Mouse (Mus musculus) large intestine, adult 2 months (tissue): ENCODE data around the gene Polr2e. TPM values are rescaled to one million over a fixed set of nuclear protein-coding genes. Genes with fewer than 3 reads are reported as not detected.
A peak's percentile ranks its signal among the peaks of the same experiment; 100 is the strongest.

Experiments used
- DNase-seq: peaks from one replicate; pipeline ENCODE4 v3.0.0-alpha.2; 2012; ENCODE audit warnings: low read depth, low spot score
- WGBS: fragments of 180-500 bp; shearing (Covaris S2); methylation state at CpG from one replicate; pipeline ENCODE4 v1.1.7; 2018; 5-methylcytosine and 5-hydroxymethylcytosine counted together
- polyA plus RNA-seq: library from polyadenylated mRNA; depleted of rRNA; stranded (reverse); fragments of >200 nt; gene quantifications from 2 replicates; pipeline ENCODE4 v1.2.3, GENCODE M21; 2012

Polr2e gene
- polyA plus RNA-seq, 1 experiment, result 146 TPM

GRCm38 (mm10) chr10:80020603-80021319 is 18.8 kb downstream of the Polr2e start:
- 77% methylated on average over 18 of the region's 18 CpGs for WGBS
- no peak for DNase-seq

GRCm38 (mm10) chr10:80020191-80020590 is 19.4 kb downstream of the Polr2e start:
- WGBS, result 68% methylated on average over 11 of the region's 11 CpGs
- no peak for DNase-seq

DNA sequence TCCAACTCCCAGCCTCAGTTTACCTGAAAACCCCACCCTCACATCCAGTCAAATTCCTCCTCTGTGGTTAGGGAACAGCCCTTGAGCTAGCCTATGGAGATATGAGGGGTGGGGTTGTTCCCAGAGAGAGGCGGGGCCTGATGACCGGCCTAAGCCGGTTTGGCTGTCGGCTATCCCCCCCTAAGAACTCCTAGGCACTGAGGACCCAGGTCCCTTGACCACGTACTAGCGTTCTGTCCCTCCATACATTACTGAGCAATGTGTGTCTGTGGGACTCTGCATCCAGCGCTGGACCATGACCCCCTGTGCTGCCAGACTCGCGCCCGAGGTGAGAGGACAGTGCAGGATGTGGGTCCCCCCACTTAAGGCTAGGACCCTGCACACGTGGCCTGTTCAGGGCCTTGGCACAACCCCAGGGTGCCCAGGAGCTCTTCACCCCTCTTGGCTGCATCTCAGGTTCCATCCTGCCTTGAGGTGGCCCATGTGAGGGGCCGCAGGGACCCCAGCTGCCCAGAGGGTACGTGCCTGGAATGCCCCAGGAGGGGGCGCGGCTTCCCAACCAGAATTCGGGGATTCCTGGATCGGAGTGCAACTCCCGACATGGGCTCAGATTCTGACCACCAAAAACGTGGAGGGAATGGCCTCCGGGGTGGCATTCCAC is 20.0 kb downstream of the Polr2e start:
- WGBS, result 57% methylated on average over 20 of the region's 20 CpGs
- no peak for DNase-seq

- no peak for DNase-seq
- WGBS, result 21% methylated on average over 14 of the region's 15 CpGs
Observed at GRCm38 (mm10) chr10:80018739-80019297, 20.8 kb downstream of the Polr2e start.

DNA sequence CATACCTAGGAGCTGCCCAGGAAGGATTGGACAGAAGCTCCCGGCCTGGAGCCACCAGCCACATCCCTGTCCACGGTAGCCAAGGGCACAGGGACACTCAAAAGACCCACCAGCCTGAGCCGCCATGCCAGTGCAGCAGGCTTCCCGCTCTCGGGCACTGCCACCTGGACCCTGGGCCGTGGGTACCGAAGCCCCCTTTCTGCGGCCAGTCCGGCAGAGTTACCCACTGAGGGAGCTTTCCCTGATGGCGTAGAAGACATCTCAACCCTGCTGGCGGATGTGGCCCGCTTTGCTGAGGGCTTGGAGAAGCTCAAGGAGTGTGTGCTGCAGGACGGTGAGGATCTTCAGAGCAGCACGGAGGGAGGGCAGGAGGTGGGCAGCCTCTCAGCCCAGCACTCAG is 21.8 kb downstream of the Polr2e start:
- WGBS, result 80% methylated on average over 14 of the region's 14 CpGs
- no peak for DNase-seq

- no peak for DNase-seq
- WGBS, result 44% methylated on average over 3 of the region's 3 CpGs
Observed at GRCm38 (mm10) chr10:80017361-80017760, 22.2 kb downstream of the Polr2e start.

DNA sequence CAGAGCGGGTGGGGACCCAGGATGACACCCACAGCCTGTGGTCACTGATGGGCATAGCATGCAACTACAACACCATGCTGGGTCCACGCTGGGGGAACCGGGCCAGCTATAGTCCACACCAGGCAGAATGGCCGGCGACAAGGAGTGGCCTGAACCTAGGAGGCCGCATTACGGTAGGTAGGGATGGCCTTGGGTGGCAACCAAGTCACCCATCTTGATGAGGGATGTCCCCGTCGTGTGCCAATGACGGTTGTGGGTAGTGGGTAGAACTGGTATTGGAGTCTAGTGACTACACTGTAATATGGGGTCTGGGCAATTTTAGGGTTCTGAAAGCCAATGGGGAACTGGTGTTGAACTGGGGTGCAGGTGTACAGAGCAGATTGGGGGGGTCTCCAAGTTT is 22.7 kb downstream of the Polr2e start:
- 77% methylated on average over 10 of the region's 10 CpGs for WGBS
- no peak for DNase-seq

DNA sequence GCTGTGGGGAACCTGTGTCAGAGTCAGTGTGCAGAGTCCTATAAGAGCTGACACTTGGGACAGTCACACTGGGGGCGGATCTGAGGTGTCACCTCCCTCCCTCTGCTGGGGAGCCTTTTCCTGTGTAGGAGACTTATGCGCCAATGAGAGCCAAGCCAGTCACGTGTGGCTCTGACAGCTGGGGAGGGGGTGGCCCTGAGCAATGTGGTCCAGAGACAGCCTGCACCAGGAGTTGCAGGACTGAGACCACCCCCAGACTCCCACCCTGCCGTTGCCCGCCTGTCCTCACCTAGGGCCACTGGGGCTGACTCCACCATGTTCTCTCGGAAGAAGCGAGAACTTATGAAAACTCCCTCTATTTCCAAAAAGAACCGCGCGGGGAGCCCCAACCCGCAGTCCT is 23.1 kb downstream of the Polr2e start, which contains the start of gene Arhgap45:
Arhgap45 (plus strand) TSS at position 143 of the 400 bp plus-strand sequence.
- 78% methylated on average over 11 of the region's 11 CpGs for WGBS
- no peak for DNase-seq

GRCm38 (mm10) chr10:80015583-80015982 is 24.0 kb downstream of the Polr2e start:
- whole genome bisulfite sequencing, result 84% methylated on average over 10 of the region's 10 CpGs
- DNase-seq, result no peak

- 27% methylated on average over 28 of the region's 28 CpGs for WGBS
- DNase-seq, result peak; percentile 89
Observed at GRCm38 (mm10) chr10:80014484-80015290, 24.9 kb downstream of the Polr2e start.

GRCm38 (mm10) chr10:80013609-80014008 is 26.0 kb downstream of the Polr2e start:
- no peak for DNase-seq
- 80% methylated on average over 25 of the region's 25 CpGs for WGBS

DNA sequence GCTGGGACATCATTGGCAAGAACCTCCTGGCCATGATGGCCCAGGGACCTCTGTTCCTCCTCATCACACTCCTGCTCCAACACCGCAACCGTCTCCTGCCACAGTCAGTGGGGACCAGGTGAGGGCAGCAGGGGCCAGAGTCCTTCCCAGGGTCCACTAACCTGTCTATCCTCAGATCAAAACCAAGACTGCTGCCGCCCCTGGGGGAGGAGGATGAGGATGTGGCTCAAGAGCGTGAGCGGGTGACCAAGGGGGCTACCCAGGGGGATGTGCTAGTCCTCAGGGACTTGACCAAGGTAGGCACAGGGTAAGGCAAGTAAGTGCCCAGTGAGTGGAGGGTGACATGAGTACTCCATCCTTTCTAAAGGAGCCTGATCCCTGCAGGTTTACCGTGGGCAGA is 27.9 kb downstream of the Polr2e start:
- WGBS, result 95% methylated on average over 6 of the region's 6 CpGs

GRCm38 (mm10) chr10:80004233-80004705 is 35.3 kb downstream of the Polr2e start:
- WGBS, result 83% methylated on average over 8 of the region's 8 CpGs
- DNase-seq, result no peak

More for the DNA sequence above, 27.9 kb downstream of the Polr2e start:
- DNase-seq, result no peak

DNA sequence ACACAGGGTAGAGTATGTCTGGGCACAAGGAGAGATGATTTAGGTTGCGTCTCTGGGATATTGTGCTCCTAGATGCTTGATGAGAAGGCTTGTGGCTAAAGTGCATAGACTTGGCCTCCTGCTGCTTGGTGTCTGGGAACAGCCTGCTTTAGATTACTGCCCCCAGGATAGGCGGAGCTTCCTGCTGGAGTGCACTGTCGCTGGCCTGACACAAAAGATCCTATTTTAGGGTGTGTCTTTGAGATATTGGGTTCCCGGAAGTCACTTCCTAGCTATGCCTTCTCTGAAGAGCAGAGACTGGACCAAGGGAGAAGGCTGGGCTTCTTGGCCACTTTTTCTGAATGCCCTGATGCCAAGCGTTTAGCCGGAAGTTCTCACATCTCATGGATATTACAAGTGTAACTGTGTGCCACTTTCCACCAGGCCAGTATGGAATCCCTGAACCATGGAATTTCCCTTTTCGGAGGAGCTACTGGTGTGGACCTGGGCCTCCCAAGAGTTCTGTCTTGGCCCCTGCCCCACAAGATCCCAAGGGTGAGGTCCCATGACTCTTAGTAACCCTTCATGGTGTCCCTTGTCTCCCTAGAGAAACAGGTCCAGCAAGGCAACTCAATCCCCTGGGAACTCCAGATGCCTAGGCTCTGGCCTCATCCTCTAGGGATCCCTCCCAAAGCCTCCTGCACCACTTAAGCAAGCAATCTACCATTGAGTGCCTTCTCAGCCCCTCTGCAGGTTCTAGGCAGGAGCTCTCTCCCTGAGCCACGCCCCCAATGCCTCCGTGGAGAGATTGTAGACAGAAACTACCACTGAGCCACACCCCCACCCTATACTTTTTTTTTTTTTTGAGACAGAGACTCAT is 36.0 kb downstream of the Polr2e start:
- DNase-seq, result no peak

DNA sequence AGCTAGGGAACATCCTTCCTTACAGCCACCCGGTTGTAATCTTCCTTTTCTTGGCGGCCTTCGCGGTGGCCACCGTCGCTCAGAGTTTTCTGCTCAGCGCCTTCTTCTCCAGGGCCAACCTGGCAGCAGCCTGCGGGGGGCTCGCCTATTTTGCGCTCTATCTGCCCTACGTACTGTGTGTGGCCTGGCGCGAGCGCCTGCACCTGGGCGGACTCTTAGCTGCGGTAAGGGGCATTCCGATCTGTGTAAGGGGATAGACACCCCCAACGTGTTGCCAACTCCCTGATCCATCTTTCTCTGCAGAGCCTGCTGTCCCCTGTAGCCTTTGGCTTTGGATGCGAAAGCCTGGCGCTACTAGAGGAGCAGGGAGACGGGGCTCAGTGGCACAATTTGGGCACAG is 36.8 kb downstream of the Polr2e start:
- 83% methylated on average over 21 of the region's 21 CpGs for WGBS
- no peak for DNase-seq

More for the DNA sequence above, 36.0 kb downstream of the Polr2e start:
- WGBS, result 57% methylated on average over 9 of the region's 9 CpGs

GRCm38 (mm10) chr10:80001945-80002344 is 37.6 kb downstream of the Polr2e start:
- WGBS, result 84% methylated on average over 9 of the region's 9 CpGs
- DNase-seq, result no peak

- no peak for DNase-seq
- 24% methylated on average over 15 of the region's 15 CpGs for WGBS
Observed at GRCm38 (mm10) chr10:79997819-79998218, 41.8 kb downstream of the Polr2e start.

- no peak for DNase-seq
- WGBS, result under 1% methylated on average over 35 of the region's 35 CpGs
Observed at GRCm38 (mm10) chr10:79997034-79997760, 42.4 kb downstream of the Polr2e start.
